Mouse (Mus musculus): Measurements from ENCODE around the gene Zmat5. TPM values are rescaled to one million over a fixed set of nuclear protein-coding genes. Genes with fewer than 3 reads are reported as not detected.

The Zmat5 gene
- 66.4 and 66.6 TPM in 2 replicates for polyA plus RNA-seq (2014; fragmentation: Nextera tagmentation; extraction: Ambion mirVana)

DNA sequence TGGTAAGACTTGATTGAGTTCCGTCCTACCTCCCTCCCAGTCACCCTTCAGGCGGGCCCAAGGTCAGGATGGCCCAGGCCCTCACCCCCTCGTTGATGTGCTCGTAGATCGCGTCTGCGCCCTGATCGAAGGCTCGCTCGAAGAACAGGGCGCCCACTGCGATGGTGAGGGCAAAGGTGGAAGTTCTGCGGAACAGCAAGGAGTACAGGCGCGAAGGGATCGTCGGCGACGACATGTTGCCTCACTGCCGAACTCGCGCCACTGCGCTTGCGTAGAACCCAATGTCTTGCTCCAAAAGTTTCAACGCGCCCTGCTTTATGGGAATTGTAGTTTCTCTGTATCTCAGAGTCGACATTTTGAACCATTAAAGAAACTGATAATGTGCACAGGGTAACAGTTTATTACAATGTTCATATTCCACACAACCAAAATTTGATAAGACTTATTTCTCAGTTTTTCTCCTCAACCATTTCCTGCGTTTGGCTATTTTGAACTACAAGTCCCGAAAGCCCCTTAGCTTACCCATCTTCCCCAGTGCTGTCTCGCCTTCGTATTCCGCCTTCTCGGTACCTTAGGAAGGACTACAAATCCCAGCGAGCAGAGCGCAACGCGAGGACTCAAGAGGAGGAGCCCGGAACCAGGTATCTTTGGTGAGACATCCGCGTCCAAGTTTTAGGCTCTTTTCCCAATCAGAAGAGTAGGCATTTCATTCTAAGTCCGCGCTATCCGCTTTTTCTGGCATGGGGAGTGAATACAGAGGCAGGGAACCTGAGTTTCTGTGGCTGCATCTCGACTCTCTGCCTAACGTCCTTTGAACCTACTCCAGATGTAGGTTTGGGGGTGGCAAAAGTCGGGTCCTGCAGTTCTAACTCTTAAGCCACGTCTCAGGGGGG is at the start of gene Zmat5, which contains the start of gene Uqcr10:
Gene Zmat5, plus strand, starts transcription at position 607 of the 893 bp plus-strand sequence.
Gene Uqcr10, minus strand, starts transcription at position 271 of the 893 bp plus-strand sequence.
- DNase-seq (ENCODE audit: low spot score) = peak; percentile 95
- Histone ChIP-seq H3K4me3 (ENCODE audit: low read depth, low read length) (peak within 1 kb of the TSS; percentile 73), H3K9ac (replicated peaks; ENCODE audit: low read length) (peak within 1 kb of the TSS; percentile 80), H3K4me2 (ENCODE audit: low read depth, low read length) (peak within 1 kb of the TSS; percentile 70), H3K27ac (replicated peaks; ENCODE audit: low read depth, low read length) (peak within 1 kb of the TSS; percentile 7; the same call in 1 of the 2 replicates), H3K27me3 (ENCODE audit: control insufficient read depth, insufficient read depth, low read length) (no peaks in the 10 kb centered on the region), H3K9me3 (replicated peaks; ENCODE audit: control insufficient read depth, low read length) (no peaks in the 10 kb centered on the region), H3K4me1 (ENCODE audit: control insufficient read depth, insufficient read depth, low read length) (no peaks in the 10 kb centered on the region), H3K36me3 (replicated peaks; ENCODE audit: control insufficient read depth, insufficient read depth, low read depth, low read length) (no peaks in the 10 kb centered on the region; the same call in 1 of the 2 replicates)
- ATAC-seq (replicated peaks; ENCODE audit: insufficient number of reproducible peaks, low FRiP score, low TSS enrichment, low read depth) = peak; percentile 93
- under 1% methylated on average over 47 of the region's 47 CpGs for WGBS

DNA sequence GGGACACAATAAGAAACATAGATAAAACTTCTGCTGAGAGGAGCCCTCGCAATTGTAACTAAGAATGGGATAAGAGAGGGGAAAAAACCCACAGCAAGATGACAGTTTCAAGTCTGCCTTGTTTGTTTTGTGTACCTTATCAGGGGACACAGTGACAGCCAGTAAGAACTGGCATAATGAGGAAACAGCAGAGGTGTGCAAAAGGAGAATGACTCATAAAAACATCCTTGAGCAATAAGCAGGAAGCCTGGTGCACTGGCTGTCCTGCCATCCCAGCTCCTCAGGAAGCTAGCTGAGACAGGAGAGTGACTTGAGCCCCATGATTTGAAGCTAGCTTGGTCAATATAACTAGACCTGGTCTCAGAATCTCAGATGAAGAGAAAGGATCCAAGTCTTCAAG is 44.7 kb upstream of the Zmat5 start:
- Histone ChIP-seq H3K4me3 (ENCODE audit: low read depth, low read length) (no peak overlapping the region), H3K27me3 (ENCODE audit: control insufficient read depth, insufficient read depth, low read length) (no peaks in the 10 kb centered on the region), H3K4me1 (ENCODE audit: control insufficient read depth, insufficient read depth, low read length) (no peaks in the 10 kb centered on the region), H3K27ac (replicated peaks; ENCODE audit: low read depth, low read length) (no peak overlapping the region), H3K9ac (replicated peaks; ENCODE audit: low read length) (no peak overlapping the region), H3K9me3 (replicated peaks; ENCODE audit: control insufficient read depth, low read length) (no peaks in the 10 kb centered on the region), H3K36me3 (replicated peaks; ENCODE audit: control insufficient read depth, insufficient read depth, low read depth, low read length) (no peaks in the 10 kb centered on the region; the same call in 1 of the 2 replicates), H3K4me2 (ENCODE audit: low read depth, low read length) (no peak overlapping the region)
- DNase-seq (ENCODE audit: low spot score) = no peak
- no peak for ATAC-seq (replicated peaks; ENCODE audit: insufficient number of reproducible peaks, low FRiP score, low TSS enrichment, low read depth)
- WGBS = 90% methylated on average over 1 of the region's 1 CpGs

- no peak overlapping the region for H3K4me2 ChIP-seq (ENCODE audit: low read depth, low read length)
- WGBS = 84% methylated on average over 7 of the region's 7 CpGs
Observed at GRCm38 (mm10) chr11:4660309-4661025, 44.0 kb upstream of the Zmat5 start.

DNA sequence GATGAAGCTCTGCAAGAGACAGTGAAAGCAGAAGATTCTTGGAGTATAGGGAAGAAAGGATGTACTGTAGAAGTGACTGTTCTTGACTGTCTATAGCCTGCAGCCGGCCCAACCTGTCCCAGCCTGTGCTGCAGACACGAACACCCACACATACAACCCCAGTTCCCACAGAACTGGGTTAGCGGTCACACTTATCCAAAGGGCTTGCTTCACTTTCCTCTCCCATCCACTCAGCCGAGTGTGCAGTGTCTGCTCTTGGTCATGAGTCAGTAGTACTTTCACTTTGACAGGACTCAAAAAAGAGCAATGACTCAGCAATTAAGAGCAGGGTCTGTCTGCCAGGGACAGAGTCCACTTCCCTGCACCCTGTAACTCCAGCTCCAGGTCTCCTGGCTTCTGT is 43.2 kb upstream of the Zmat5 start:
- no peak for DNase-seq (ENCODE audit: low spot score)
- H3K27ac ChIP-seq (replicated peaks; ENCODE audit: low read depth, low read length) = no peak overlapping the region
- no peaks in the 10 kb centered on the region for H3K4me1 ChIP-seq (ENCODE audit: control insufficient read depth, insufficient read depth, low read length)
- no peak overlapping the region for H3K9ac ChIP-seq (replicated peaks; ENCODE audit: low read length)
- no peak overlapping the region for H3K4me3 ChIP-seq (ENCODE audit: low read depth, low read length)
- H3K27me3 ChIP-seq (ENCODE audit: control insufficient read depth, insufficient read depth, low read length) = no peaks in the 10 kb centered on the region
- ATAC-seq (replicated peaks; ENCODE audit: insufficient number of reproducible peaks, low FRiP score, low TSS enrichment, low read depth) = no peak
- no peaks in the 10 kb centered on the region; the same call in 1 of the 2 replicates for H3K36me3 ChIP-seq (replicated peaks; ENCODE audit: control insufficient read depth, insufficient read depth, low read depth, low read length)
- 82% methylated on average over 4 of the region's 4 CpGs for WGBS
- no peaks in the 10 kb centered on the region for H3K9me3 ChIP-seq (replicated peaks; ENCODE audit: control insufficient read depth, low read length)
- H3K4me2 ChIP-seq (ENCODE audit: low read depth, low read length) = no peak overlapping the region

More at GRCm38 (mm10) chr11:4660309-4661025, 44.0 kb upstream of the Zmat5 start:
- Histone ChIP-seq H3K36me3 (replicated peaks; ENCODE audit: control insufficient read depth, insufficient read depth, low read depth, low read length) (no peaks in the 10 kb centered on the region; the same call in 1 of the 2 replicates), H3K27ac (replicated peaks; ENCODE audit: low read depth, low read length) (no peak overlapping the region), H3K27me3 (ENCODE audit: control insufficient read depth, insufficient read depth, low read length) (no peaks in the 10 kb centered on the region), H3K9me3 (replicated peaks; ENCODE audit: control insufficient read depth, low read length) (no peaks in the 10 kb centered on the region), H3K9ac (replicated peaks; ENCODE audit: low read length) (no peak overlapping the region), H3K4me3 (ENCODE audit: low read depth, low read length) (no peak overlapping the region), H3K4me1 (ENCODE audit: control insufficient read depth, insufficient read depth, low read length) (no peaks in the 10 kb centered on the region)
- ATAC-seq (replicated peaks; ENCODE audit: insufficient number of reproducible peaks, low FRiP score, low TSS enrichment, low read depth) (no peak), DNase-seq (ENCODE audit: low spot score) (no peak)

DNA sequence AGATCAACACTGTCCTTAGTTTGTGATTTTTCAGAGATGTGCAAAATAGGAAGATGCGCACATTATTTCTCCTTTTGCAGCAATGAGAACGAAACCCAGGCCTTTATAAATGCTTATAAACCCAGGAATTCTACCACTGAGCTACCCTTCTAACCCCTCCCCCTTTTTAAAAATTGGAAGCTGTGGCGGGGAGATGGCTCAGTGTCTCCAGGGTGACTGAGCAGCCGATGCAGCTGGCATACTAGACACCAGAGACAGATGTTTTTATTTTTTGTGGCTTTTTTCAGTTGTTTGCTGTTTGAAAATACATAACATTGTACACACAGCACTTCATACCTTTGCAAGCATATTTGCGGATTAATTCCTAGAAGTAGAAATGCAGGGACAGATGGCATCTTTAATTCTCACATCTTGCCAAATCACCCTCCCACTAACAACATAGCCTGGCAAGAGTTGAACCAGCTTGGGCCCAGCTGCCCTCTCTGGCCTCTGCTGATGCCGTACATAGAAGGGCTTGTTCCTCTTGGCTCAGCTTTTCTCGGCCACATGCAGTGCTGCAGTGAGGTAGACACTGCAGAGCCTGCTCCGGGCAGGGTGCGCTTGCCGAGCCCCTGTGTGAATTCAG is 42.5 kb upstream of the Zmat5 start:
- no peak for ATAC-seq (replicated peaks; ENCODE audit: insufficient number of reproducible peaks, low FRiP score, low TSS enrichment, low read depth)
- 89% methylated on average over 10 of the region's 10 CpGs for WGBS

GRCm38 (mm10) chr11:4662496-4662878 is 42.0 kb upstream of the Zmat5 start:
- DNase-seq (ENCODE audit: low spot score) = no peak
- Histone ChIP-seq H3K27me3 (ENCODE audit: control insufficient read depth, insufficient read depth, low read length) (no peaks in the 10 kb centered on the region), H3K4me1 (ENCODE audit: control insufficient read depth, insufficient read depth, low read length) (no peaks in the 10 kb centered on the region), H3K4me2 (ENCODE audit: low read depth, low read length) (no peak overlapping the region), H3K9me3 (replicated peaks; ENCODE audit: control insufficient read depth, low read length) (no peaks in the 10 kb centered on the region), H3K4me3 (ENCODE audit: low read depth, low read length) (no peak overlapping the region), H3K9ac (replicated peaks; ENCODE audit: low read length) (no peak overlapping the region), H3K27ac (replicated peaks; ENCODE audit: low read depth, low read length) (no peak overlapping the region), H3K36me3 (replicated peaks; ENCODE audit: control insufficient read depth, insufficient read depth, low read depth, low read length) (no peaks in the 10 kb centered on the region; the same call in 1 of the 2 replicates)
- no peak for ATAC-seq (replicated peaks; ENCODE audit: insufficient number of reproducible peaks, low FRiP score, low TSS enrichment, low read depth)
- 91% methylated on average over 11 of the region's 11 CpGs for whole genome bisulfite sequencing

More for the DNA sequence above, 42.5 kb upstream of the Zmat5 start:
- H3K9ac ChIP-seq (replicated peaks; ENCODE audit: low read length) = no peak overlapping the region
- no peak overlapping the region for H3K4me2 ChIP-seq (ENCODE audit: low read depth, low read length)
- no peak overlapping the region for H3K27ac ChIP-seq (replicated peaks; ENCODE audit: low read depth, low read length)
- no peaks in the 10 kb centered on the region for H3K27me3 ChIP-seq (ENCODE audit: control insufficient read depth, insufficient read depth, low read length)
- H3K36me3 ChIP-seq (replicated peaks; ENCODE audit: control insufficient read depth, insufficient read depth, low read depth, low read length) = no peaks in the 10 kb centered on the region; the same call in 1 of the 2 replicates
- no peaks in the 10 kb centered on the region for H3K9me3 ChIP-seq (replicated peaks; ENCODE audit: control insufficient read depth, low read length)
- H3K4me1 ChIP-seq (ENCODE audit: control insufficient read depth, insufficient read depth, low read length) = no peaks in the 10 kb centered on the region
- no peak overlapping the region for H3K4me3 ChIP-seq (ENCODE audit: low read depth, low read length)
- DNase-seq (ENCODE audit: low spot score) = no peak

DNA sequence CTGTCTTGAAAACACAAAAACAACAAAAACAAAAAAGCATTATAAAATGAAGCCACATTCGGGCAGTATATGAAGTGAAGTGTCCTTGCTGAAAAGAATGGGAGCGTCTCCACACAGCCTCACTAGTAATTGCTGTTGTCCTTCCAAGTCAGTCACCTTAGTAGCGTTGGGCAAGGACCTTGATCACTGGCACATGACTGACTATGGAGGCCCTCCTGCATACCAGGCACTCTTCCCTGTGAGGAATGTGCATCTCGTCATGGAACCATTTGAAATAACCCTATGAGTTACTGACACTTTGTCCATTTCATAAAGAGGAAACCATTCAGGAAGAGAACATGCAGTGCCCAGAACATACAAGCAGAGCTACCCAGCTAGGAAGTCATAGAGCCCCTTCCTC is 32.7 kb upstream of the Zmat5 start:
- Histone ChIP-seq H3K9ac (replicated peaks; ENCODE audit: low read length) (no peak overlapping the region), H3K27ac (replicated peaks; ENCODE audit: low read depth, low read length) (no peak overlapping the region), H3K4me2 (ENCODE audit: low read depth, low read length) (no peak overlapping the region), H3K4me3 (ENCODE audit: low read depth, low read length) (no peak overlapping the region), H3K36me3 (replicated peaks; ENCODE audit: control insufficient read depth, insufficient read depth, low read depth, low read length) (no peaks in the 10 kb centered on the region; the same call in 1 of the 2 replicates), H3K4me1 (ENCODE audit: control insufficient read depth, insufficient read depth, low read length) (no peaks in the 10 kb centered on the region), H3K9me3 (replicated peaks; ENCODE audit: control insufficient read depth, low read length) (no peaks in the 10 kb centered on the region), H3K27me3 (ENCODE audit: control insufficient read depth, insufficient read depth, low read length) (no peaks in the 10 kb centered on the region)
- DNase-seq (ENCODE audit: low spot score) (no peak), ATAC-seq (replicated peaks; ENCODE audit: insufficient number of reproducible peaks, low FRiP score, low TSS enrichment, low read depth) (no peak)
- WGBS = 89% methylated on average over 4 of the region's 4 CpGs

Data from embryonic facial prominence, embryonic 11.5 days (tissue).